Mouse (Mus musculus): ENCODE results near the gene Rps18. TPM values are rescaled to one million over a fixed set of nuclear protein-coding genes. Genes with fewer than 3 reads are reported as not detected.
"Not testable (repeated sequence)": the region's sequence is repeated elsewhere in the genome, so short reads cannot be mapped to it uniquely, and the experiment has no call there.

The Rps18 gene
- polyA plus RNA-seq, 1 experiment from 2014 or later, result 1,649 TPM

DNA sequence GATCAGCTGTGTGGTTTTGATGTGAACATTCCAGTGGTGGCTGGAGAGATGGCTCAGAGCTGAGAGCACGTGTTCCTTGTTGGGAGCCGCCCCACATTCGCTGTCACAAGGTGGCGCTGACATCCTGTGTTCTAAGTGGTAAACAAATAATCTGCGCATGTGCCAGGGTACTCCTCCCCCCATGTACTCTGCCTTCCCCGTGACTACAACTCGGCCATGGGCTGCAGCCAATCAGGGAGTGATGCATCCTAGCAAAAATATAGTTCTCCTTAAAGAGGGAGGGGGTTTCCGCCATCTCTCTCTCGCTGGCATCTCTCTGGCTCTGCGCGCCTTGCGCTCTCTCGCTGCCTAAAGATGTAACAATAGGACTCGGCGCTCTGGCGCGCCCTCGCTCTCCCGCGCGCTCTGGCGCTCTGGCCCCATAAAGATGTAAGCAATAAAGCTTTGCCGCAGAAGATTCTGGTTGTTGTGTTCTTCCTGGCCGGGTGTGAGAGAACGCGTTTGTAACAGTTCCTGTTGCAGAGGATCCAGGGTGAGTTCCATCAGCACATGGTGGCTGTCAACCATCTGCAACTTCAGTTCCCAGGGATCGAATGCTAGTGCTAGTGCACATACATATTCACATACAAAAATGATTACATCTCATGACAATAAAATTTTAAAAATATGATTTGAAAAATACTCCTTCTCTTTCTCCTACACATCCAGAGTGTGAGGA is 25.6 kb upstream of the Rps18 start:
- ATAC-seq (ENCODE audit: low FRiP score, low read depth), result peak; percentile 94
- H3K36me3 ChIP-seq, H3K9me3 ChIP-seq: not testable (repeated sequence)
- under 1% methylated on average over 27 of the region's 27 CpGs for WGBS
- Histone ChIP-seq H3K4me1 (peaks cover 25% of the 10 kb centered on the region), H3K4me3 (peak overlapping the region; percentile 54), H3K27ac (peak overlapping the region; percentile 78), H3K4me2 (replicated peaks) (peak overlapping the region; percentile 70), H3K9ac (peak overlapping the region; percentile 69), H3K27me3 (peaks cover 46% of the 10 kb centered on the region)

DNA sequence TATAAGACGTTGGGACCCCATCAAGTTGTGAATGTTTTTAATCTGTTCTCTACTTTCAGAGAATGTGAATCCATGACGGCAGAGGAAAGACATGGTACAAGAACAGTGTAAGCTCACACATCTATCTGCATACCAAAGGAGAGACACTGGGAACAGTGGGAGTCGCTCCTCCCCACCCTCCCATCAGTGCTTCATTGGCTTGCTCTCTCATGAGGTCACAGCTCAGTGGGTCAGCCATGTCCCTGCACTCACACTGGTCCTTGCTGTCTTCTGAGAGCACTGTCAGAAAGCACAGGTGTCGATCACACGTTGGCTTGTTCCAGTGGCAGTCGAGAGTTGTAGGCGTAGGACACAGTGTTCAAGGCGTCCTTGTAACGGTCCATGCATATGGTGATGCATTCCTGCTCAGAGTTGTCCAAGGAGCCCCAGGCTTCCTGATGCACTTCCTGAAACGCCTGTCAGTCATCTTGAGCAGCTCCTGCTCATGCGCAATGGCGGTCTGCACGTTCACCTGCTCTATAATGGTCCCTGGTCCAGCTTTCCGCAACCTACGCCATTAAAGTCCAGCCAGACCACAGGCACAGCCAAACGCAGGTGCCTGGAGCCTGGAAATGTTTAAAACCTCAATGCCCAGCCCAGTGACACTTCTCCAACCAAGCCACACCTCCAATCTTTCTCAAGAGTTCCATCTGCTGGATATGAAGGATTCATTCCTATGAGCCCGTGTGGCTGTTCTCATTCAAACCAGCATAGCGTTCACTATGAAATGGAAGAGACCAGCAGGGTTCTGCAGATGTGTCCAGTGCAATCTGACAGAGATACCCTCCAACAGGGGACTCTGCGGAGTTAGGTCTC is 24.6 kb upstream of the Rps18 start:
- H3K36me3 ChIP-seq, result no peaks in the 10 kb centered on the region
- 73% methylated on average over 19 of the region's 19 CpGs for WGBS
- ATAC-seq (ENCODE audit: low FRiP score, low read depth), result no peak
- H3K4me1 ChIP-seq, result peaks cover 25% of the 10 kb centered on the region
- no peaks in the 10 kb centered on the region for H3K9me3 ChIP-seq
- H3K27ac ChIP-seq, result no peak overlapping the region
- peak overlapping the region; percentile 54; the same call in 1 of the 2 replicates for H3K4me3 ChIP-seq
- peaks cover 56% of the 10 kb centered on the region for H3K27me3 ChIP-seq
- H3K4me2 ChIP-seq (replicated peaks), result peak overlapping the region; percentile 70
- no peak overlapping the region for H3K9ac ChIP-seq

DNA sequence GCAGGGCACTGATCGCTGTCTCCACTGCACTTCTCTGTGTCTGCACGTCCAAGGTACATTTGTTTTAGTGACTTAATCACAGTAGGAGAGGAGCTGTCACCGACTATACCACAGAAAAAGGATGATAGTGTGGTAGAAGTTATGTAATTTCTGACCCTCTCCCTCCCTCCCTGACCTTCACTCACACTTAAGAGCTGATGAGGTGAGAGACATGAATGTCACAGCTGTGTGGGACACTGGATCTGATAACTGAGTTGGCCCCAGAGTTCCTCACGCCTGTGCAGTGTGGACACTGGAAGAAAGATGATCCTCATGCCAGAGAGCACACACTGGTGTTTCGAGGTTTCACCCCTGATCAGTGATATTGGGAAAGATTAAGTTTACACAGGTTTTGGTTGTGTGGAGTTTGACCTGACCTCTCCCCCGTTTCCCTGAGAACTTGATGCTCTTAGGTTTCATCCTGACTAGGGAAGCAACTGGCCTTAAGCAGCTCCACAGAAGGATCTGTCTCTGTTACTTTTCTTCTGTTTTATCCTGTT is 23.8 kb upstream of the Rps18 start:
- peaks cover 25% of the 10 kb centered on the region for H3K4me1 ChIP-seq
- 75% methylated on average over 6 of the region's 6 CpGs for WGBS
- peaks cover 64% of the 10 kb centered on the region for H3K27me3 ChIP-seq

DNA sequence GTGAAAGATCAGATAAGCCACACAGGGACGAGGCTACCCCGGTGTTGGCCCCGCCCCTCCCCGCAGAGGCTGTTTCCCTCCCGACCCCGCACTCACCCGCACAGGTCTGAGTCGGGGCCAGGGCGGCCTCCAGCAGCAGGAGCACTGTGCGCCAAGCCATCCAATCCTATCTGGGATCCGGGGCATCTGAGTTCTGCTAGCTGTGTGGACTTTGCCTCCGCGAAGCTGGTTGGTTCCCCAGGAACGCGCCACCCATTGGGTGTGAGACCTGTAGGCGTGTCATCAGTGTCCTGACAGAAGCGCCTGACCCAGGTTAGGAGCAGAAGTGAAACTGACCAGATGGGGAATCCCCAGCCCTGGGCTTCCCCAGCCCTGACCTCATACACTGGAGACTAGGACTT is 22.8 kb upstream of the Rps18 start:
- H3K4me2 ChIP-seq (replicated peaks), result peak overlapping the region; percentile 62
- H3K27ac ChIP-seq, result no peak overlapping the region
- H3K9me3 ChIP-seq, result no peaks in the 10 kb centered on the region
- H3K36me3 ChIP-seq, result no peaks in the 10 kb centered on the region
- peak; percentile 39; the same call in 1 of the 2 replicates for ATAC-seq (ENCODE audit: low FRiP score, low read depth)
- H3K9ac ChIP-seq, result peak overlapping the region; percentile 39
- 0% methylated on average over 17 of the region's 17 CpGs for WGBS
- peaks cover 72% of the 10 kb centered on the region for H3K27me3 ChIP-seq
- H3K4me3 ChIP-seq, result peak overlapping the region; percentile 37
- H3K4me1 ChIP-seq, result peaks cover 25% of the 10 kb centered on the region

More for the DNA sequence above, 23.8 kb upstream of the Rps18 start:
- Histone ChIP-seq H3K4me2 (replicated peaks) (no peak overlapping the region), H3K9me3 (no peaks in the 10 kb centered on the region), H3K9ac (no peak overlapping the region), H3K27ac (no peak overlapping the region), H3K36me3 (no peaks in the 10 kb centered on the region), H3K4me3 (no peak overlapping the region)
- no peak for ATAC-seq (ENCODE audit: low FRiP score, low read depth)

DNA sequence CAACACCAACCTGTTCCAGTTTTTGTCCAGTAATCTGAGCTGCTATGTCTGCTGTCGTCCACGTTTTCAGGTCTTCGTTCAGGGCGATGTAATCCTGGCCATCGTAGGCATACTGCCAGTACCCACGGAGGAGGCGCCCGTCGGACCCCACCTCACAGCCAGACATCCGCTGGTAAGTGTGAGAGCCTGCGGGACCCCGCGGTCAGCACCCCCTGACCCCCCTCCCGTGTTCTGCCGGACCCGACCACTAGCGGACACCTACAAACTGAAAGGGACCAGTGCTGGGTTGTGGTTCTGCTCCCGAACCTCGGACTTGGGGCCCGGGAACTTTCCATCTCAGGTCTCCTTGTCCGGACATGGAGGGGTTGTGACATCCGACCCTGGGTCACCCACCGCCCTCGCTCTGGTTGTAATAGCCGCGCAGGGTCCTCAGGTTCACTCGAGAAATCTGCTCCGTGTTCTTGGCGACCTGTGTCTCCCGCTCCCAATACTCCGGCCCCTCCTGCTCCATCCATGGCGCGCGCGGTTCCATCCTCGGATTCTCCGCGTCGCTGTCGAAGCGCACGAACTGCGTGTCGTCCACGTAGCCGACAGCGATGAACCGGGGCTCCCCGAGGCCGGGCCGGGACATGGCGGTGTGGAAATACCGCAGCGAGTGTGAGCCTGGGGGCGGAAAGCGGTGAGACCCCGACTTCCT is 22.2 kb upstream of the Rps18 start:
- Histone ChIP-seq H3K4me1 (peaks cover 25% of the 10 kb centered on the region), H3K9ac (peak overlapping the region; percentile 39), H3K4me2 (replicated peaks) (peak overlapping the region; percentile 62), H3K9me3 (no peaks in the 10 kb centered on the region), H3K27ac (no peak overlapping the region), H3K27me3 (peaks cover 78% of the 10 kb centered on the region), H3K36me3 (no peaks in the 10 kb centered on the region), H3K4me3 (peak overlapping the region; percentile 37)
- ATAC-seq (ENCODE audit: low FRiP score, low read depth), result no peak
- WGBS, result 2% methylated on average over 56 of the region's 57 CpGs

DNA sequence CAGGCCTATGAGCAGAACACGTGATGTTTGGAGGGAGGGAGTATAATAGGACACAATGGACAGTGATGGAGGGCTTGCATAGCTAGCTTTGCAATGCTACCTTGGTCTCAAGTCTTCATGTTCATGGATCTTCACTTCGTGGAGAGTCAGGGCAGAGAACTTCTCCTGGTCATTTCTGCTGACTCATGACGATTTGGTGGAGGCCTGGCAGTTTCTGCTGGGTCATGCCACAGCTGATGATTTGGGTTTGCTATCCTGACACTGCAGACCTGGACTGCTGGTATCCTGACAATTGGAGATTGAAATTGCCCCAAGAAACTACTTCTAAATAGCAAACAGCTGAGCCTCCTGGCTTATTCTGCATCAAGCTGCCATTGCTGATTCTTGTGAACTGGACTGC is 17.8 kb upstream of the Rps18 start:
- Histone ChIP-seq H3K27me3 (peaks cover 57% of the 10 kb centered on the region), H3K4me2 (replicated peaks) (no peak overlapping the region), H3K4me3 (no peak overlapping the region), H3K9ac (no peak overlapping the region), H3K27ac (no peak overlapping the region), H3K9me3 (no peaks in the 10 kb centered on the region; the same call in 1 of the 2 replicates), H3K4me1 (peaks cover 15% of the 10 kb centered on the region; the same call in 1 of the 2 replicates), H3K36me3 (no peaks in the 10 kb centered on the region)
- ATAC-seq (ENCODE audit: low FRiP score, low read depth), result no peak
- WGBS, result 55% methylated on average over 3 of the region's 3 CpGs

DNA sequence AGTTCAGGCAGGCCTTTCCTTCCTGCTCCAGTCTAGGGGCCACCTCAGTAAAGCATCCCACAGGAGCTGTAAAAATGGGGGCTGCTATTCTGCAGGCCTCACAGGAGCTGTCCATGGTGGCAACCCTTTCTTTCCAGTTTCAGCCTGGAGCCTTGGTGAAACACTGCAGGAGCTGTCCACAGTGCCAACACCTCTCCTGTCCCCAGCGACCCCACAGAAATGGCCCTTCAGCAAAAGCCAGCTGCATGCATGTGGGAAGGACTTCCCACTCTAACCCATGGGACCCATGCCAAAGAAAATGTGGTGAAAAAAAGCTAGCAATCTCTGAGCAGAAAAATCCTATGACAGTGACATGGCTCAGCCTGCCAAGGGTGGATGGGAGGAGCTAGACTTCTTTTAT is 16.9 kb upstream of the Rps18 start:
- Histone ChIP-seq H3K36me3 (no peaks in the 10 kb centered on the region), H3K4me1 (0 out of 2 replicates have a peak, but pooled peaks cover 6% of the 10 kb centered on the region), H3K4me3 (no peak overlapping the region), H3K27me3 (peaks cover 49% of the 10 kb centered on the region), H3K9me3 (no peaks in the 10 kb centered on the region; the same call in 1 of the 2 replicates), H3K4me2 (replicated peaks) (no peak overlapping the region), H3K9ac (no peak overlapping the region), H3K27ac (no peak overlapping the region)
- peak; percentile 40; the same call in 1 of the 2 replicates for ATAC-seq (ENCODE audit: low FRiP score, low read depth)
- 4% methylated on average over 1 of the region's 1 CpGs for WGBS

DNA sequence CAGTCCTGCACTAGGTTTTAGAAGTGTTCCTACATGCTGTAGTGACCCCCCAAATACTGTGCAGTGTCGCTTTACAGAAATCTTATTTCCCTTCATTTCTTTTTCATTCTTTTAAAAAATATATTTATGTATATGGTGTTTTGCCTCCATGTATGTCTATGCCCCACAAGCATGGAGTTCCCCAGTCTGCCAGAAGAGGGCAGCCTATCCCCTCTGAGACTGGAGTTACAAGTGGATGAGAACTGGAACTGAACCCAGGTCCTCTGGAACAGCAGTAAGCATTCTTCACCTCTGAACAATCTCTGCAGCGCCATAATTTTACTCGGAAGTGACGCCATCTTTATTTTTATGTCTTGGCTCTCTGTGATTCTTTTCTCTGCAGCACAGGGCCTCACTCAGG is 13.6 kb upstream of the Rps18 start:
- Histone ChIP-seq H3K36me3 (peaks cover 20% of the 10 kb centered on the region), H3K4me2 (replicated peaks) (no peak overlapping the region), H3K27me3 (peaks cover 16% of the 10 kb centered on the region), H3K9me3 (no peaks in the 10 kb centered on the region; the same call in 1 of the 2 replicates), H3K27ac (no peak overlapping the region), H3K9ac (no peak overlapping the region), H3K4me3 (no peak overlapping the region), H3K4me1 (0 out of 2 replicates have a peak, but pooled peaks cover 6% of the 10 kb centered on the region)
- no peak for ATAC-seq (ENCODE audit: low FRiP score, low read depth)
- WGBS, result 76% methylated on average over 4 of the region's 4 CpGs

DNA sequence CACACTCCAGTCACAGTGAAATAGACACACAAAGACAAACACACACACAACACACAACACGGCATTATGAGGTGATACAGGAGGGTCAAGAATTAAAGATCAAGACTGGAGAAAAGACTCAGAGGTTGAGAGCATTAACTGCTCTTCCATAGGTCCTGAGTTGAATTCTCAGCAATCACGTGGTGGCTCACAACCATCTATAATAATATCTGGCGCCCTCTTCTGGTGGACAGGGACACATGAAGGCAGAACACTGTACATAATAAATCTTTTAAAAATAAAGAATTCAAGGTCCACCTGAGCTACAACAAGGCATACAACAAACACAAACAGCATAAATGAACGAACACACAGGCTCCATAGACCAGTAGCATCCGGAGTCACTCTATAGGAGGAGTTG is 13.1 kb upstream of the Rps18 start:
- peaks cover 12% of the 10 kb centered on the region; the same call in 1 of the 2 replicates for H3K27me3 ChIP-seq
- ATAC-seq (ENCODE audit: low FRiP score, low read depth), result no peak
- 33% methylated on average over 5 of the region's 5 CpGs for WGBS
- 0 out of 2 replicates have a peak, but pooled peaks cover 6% of the 10 kb centered on the region for H3K4me1 ChIP-seq
- no peak overlapping the region for H3K4me2 ChIP-seq (replicated peaks)
- H3K36me3 ChIP-seq, result peaks cover 22% of the 10 kb centered on the region
- no peak overlapping the region for H3K4me3 ChIP-seq
- no peak overlapping the region for H3K9ac ChIP-seq
- H3K9me3 ChIP-seq, result no peaks in the 10 kb centered on the region; the same call in 1 of the 2 replicates
- no peak overlapping the region for H3K27ac ChIP-seq

DNA sequence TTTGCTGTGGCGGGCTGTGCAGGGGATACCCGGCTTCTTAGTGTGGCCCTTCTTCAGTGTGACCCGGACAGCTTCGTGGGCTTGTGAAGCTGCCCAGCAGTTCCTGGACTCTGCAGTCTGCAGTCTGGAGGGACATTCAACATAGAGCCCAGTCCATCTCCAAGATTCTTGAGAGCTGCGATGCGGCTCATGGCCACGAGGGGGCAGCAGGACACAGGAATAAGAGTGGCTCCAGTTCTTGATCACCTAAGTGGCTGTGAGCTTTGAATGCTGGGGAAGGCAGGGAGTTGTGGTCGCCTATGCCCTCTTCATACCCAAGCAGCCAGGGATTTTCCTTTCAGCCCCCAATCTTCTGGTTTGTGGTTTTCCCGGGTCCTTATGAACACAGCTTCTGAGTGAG is 12.7 kb upstream of the Rps18 start:
- peak; percentile 41; the same call in 1 of the 2 replicates for ATAC-seq (ENCODE audit: low FRiP score, low read depth)
- no peak overlapping the region for H3K9ac ChIP-seq

DNA sequence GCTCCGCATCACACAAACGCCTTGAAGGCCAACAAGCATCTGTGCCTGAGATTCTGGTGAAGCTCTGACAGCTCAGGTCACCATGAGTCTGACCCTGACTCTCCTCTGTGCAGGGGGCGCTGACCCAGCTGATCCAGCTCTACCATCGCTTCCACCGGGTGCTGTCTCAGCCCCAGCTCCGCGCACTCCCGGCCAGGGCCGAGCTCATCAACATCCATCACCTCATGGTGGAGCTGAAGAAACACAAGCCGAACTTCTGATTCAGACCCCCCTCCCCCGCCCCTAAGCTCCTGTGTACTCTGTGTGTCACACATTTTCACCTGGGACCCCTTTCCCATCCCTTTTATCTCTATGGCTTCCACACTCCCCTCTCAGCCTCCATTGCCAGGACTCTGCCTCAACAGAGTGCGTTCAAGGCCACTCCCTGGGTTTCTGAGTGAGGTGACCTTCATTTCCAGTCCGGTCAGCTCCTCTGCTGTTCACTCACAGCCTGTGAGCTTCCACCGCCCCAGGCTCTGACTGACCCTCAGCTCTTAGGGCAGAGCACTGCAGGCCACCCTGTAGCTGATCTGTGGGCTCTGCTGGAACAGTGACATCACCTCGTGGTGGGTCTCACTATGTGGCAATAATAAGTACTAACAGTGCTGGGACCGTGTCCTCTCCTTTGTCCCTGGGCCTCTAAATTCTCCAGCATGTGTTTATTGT is 10.2 kb upstream of the Rps18 start:
- peaks cover 51% of the 10 kb centered on the region for H3K36me3 ChIP-seq
- H3K27ac ChIP-seq, result no peak overlapping the region
- no peaks in the 10 kb centered on the region for H3K4me1 ChIP-seq
- H3K4me2 ChIP-seq (replicated peaks), result no peak overlapping the region
- H3K9me3 ChIP-seq, result no peaks in the 10 kb centered on the region; the same call in 1 of the 2 replicates
- no peaks in the 10 kb centered on the region for H3K27me3 ChIP-seq
- WGBS, result 87% methylated on average over 16 of the region's 16 CpGs
- H3K4me3 ChIP-seq, result no peak overlapping the region
- no peak overlapping the region for H3K9ac ChIP-seq
- ATAC-seq (ENCODE audit: low FRiP score, low read depth), result no peak

More for the DNA sequence above, 12.7 kb upstream of the Rps18 start:
- H3K36me3 ChIP-seq, result peaks cover 26% of the 10 kb centered on the region
- H3K4me1 ChIP-seq, result 0 out of 2 replicates have a peak, but pooled peaks cover 6% of the 10 kb centered on the region
- H3K27ac ChIP-seq, result no peak overlapping the region
- no peak overlapping the region for H3K4me2 ChIP-seq (replicated peaks)
- no peak overlapping the region for H3K4me3 ChIP-seq
- WGBS, result 3% methylated on average over 9 of the region's 9 CpGs
- peaks cover 8% of the 10 kb centered on the region; the same call in 1 of the 2 replicates for H3K27me3 ChIP-seq
- no peaks in the 10 kb centered on the region; the same call in 1 of the 2 replicates for H3K9me3 ChIP-seq
